Mouse (Mus musculus): ENCODE data around the gene Jag2. TPM values are rescaled to one million over a fixed set of nuclear protein-coding genes. Genes with fewer than 3 reads are reported as not detected.

Gene Jag2
- polyA plus RNA-seq, 1 experiment, result 0.25 TPM

DNA sequence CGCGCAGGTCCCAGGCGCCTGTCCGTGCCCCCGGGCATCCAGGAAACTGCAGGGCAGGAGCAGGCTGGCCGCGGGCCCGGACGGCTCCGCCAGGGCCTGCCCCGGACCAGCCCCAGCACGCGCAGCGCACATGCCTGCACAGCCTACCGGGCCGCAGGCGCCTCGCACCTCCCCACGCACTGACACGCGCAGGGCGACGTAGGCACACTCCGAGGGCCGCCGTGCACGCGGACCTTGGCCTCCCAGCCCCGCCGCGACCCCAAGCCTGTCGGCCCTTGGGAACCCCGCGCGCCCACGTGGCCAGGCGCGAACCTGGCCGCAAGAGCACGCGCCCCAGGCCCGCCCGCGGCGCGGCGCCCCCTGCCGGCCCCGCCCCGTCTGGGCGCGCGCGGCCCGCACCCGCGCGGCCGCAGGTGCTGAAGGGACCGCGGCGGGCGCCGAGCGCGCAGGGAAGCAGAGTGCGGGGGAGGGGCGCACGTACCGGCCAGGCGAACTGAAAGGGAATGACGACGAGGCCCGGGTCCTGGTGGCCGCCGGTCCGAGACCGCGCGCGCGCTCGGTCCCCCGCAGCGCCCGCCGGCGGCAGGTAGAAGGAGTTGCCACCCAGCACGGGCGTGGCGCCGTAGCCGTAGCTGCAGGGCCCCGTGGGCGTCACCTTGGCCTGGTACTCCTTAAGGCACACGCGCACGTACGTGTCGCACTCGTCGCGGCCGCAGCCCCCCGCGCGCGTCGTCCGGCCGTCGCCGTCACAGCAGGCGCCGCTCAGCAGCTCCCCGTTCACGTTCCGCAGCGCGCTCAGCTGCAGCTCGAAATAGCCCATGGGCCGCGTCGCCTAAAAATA is 955 bp downstream of the Jag2 start:
- Histone ChIP-seq H3K4me1 (ENCODE audit: control insufficient read depth, insufficient read depth, low read length) (no peaks in the 10 kb centered on the region), H3K4me3 (ENCODE audit: insufficient read depth, low read length) (peak overlapping the region; percentile 10; the same call in 1 of the 2 replicates), H3K27ac (ENCODE audit: insufficient read depth, low read length) (no peak overlapping the region)
- TF ChIP-seq POLR2A (IDR thresholded peaks at IDR 0.05; ENCODE audit: low read depth, low read length), result no peak
- TF ChIP-seq CTCF (IDR thresholded peaks at IDR 0.05; ENCODE audit: borderline replicate concordance, insufficient read depth, low read length), result no peak

DNA sequence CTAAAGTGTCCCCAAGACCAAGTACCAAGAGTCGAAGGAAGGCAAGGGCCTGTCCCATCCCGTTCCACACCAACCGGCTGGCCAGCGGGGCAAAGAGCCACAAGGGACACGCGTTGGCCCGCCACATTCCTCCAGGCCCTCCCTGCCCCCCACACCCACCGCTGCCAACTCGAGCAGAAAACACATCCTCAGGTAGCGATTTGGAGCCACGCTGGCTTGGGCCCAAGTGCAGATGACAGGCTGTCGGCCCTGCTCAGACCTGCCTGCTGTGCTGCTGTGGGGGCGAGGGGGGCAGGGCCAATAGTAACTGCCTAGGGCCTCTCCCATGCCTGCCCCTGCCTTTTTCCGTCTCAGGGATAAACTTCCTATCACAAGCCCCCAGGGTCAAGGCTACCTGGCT is 2.3 kb downstream of the Jag2 start:
- Histone ChIP-seq H3K4me3 (ENCODE audit: insufficient read depth, low read length) (no peak overlapping the region), H3K27ac (ENCODE audit: insufficient read depth, low read length) (no peak overlapping the region)
- TF ChIP-seq CTCF (IDR thresholded peaks at IDR 0.05; ENCODE audit: borderline replicate concordance, insufficient read depth, low read length) (no peak), POLR2A (IDR thresholded peaks at IDR 0.05; ENCODE audit: low read depth, low read length) (no peak)

DNA sequence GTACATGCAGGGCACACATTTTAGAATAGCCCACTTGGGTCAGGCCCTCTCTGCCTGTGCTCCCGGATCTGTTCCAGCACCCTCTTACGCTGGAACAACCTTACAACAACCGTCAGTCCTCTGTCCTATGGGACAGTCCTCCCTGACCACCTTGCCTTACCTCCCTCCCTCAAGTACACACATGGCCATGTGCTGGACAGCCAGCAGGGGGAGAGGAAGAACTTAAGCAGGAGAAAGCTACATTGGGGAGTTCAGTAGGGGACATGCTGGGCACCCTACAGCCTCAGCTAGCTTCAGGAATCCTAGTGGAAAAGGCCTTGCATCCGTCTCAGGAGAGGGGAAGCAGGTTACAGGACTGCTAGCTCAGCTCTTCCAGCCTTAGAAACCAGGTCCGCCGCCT is 3.6 kb downstream of the Jag2 start:
- H3K4me1 ChIP-seq (ENCODE audit: control insufficient read depth, insufficient read depth, low read length), result no peaks in the 10 kb centered on the region
- H3K27ac ChIP-seq (ENCODE audit: insufficient read depth, low read length), result no peak overlapping the region
- TF ChIP-seq CTCF (IDR thresholded peaks at IDR 0.05; ENCODE audit: borderline replicate concordance, insufficient read depth, low read length), result peak; percentile 13; the same call in 1 of the 2 replicates
- no peak for TF ChIP-seq POLR2A (IDR thresholded peaks at IDR 0.05; ENCODE audit: low read depth, low read length)
- H3K4me3 ChIP-seq (ENCODE audit: insufficient read depth, low read length), result no peak overlapping the region

More for the DNA sequence above, 2.3 kb downstream of the Jag2 start:
- H3K4me1 ChIP-seq (ENCODE audit: control insufficient read depth, insufficient read depth, low read length), result no peaks in the 10 kb centered on the region

DNA sequence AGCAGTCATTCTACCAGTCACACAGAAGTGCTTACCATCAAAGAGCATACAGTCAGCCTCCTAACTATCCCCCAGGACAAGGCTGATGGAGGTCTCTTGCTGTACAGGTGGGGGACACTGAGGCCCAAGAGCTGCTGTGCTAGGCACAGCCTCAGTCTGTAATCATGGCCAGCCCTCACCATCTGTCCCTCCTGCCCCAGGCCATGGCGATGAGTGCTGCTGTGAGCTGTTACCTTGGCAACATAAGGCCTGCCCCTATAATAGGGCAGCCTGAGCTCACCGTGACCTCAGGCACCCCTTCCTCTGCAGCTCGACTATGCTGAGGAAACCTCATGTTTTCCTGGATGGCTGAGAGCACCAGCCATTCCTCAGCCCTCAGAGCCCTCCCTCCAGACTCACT is 7.0 kb downstream of the Jag2 start:
- H3K4me1 ChIP-seq (ENCODE audit: control insufficient read depth, insufficient read depth, low read length), result no peaks in the 10 kb centered on the region
- no peak for TF ChIP-seq POLR2A (IDR thresholded peaks at IDR 0.05; ENCODE audit: low read depth, low read length)
- no peak for TF ChIP-seq CTCF (IDR thresholded peaks at IDR 0.05; ENCODE audit: borderline replicate concordance, insufficient read depth, low read length)

DNA sequence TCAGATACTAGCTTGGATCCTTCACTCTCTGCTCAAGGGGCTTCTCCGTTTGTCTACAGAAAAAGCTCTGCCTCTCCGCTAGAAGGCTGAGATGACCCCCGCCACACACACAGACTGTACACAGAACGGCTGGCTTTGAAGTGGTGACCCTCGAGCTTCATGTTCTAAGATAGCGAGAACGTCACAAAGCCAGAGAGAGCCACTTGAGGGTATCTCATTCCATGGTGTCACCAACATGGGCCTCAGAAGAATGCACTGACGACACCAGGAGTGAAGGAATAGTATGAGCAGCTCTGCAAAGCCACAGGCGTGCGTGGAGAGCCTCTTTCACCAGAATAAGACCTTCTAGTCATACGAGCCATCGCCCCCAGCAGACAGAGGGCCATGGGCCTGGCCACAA is 8.1 kb downstream of the Jag2 start:
- no peak overlapping the region for H3K27ac ChIP-seq (ENCODE audit: insufficient read depth, low read length)
- no peaks in the 10 kb centered on the region for H3K4me1 ChIP-seq (ENCODE audit: control insufficient read depth, insufficient read depth, low read length)
- no peak overlapping the region for H3K4me3 ChIP-seq (ENCODE audit: insufficient read depth, low read length)
- TF ChIP-seq POLR2A (IDR thresholded peaks at IDR 0.05; ENCODE audit: low read depth, low read length) (no peak), CTCF (IDR thresholded peaks at IDR 0.05; ENCODE audit: borderline replicate concordance, insufficient read depth, low read length) (no peak)

More for the DNA sequence above, 7.0 kb downstream of the Jag2 start:
- Histone ChIP-seq H3K4me3 (ENCODE audit: insufficient read depth, low read length) (no peak overlapping the region), H3K27ac (ENCODE audit: insufficient read depth, low read length) (no peak overlapping the region)

DNA sequence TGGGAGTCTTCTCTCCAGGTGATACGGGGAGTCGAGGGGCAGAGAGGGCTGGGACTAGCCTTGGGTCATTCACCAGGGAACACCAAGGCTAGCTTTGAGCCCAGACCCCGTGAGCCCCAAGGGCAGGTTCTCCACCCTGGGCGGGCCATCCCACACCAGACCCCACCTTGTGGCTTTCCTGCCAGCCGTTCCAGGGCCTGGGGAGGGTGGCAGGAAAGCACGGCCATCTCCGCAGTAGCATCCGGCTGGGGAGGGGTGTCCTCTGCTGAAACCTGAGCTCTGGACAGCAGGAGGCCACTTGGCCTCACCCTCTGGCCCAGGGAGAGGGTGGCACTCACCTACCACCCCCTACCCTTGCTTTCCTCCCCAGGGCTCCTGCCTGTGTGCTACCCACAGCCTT is 11.7 kb downstream of the Jag2 start:
- no peak overlapping the region for H3K4me3 ChIP-seq (ENCODE audit: insufficient read depth, low read length)
- no peak for TF ChIP-seq CTCF (IDR thresholded peaks at IDR 0.05; ENCODE audit: borderline replicate concordance, insufficient read depth, low read length)
- TF ChIP-seq POLR2A (IDR thresholded peaks at IDR 0.05; ENCODE audit: low read depth, low read length), result no peak
- H3K27ac ChIP-seq (ENCODE audit: insufficient read depth, low read length), result no peak overlapping the region
- no peaks in the 10 kb centered on the region for H3K4me1 ChIP-seq (ENCODE audit: control insufficient read depth, insufficient read depth, low read length)

DNA sequence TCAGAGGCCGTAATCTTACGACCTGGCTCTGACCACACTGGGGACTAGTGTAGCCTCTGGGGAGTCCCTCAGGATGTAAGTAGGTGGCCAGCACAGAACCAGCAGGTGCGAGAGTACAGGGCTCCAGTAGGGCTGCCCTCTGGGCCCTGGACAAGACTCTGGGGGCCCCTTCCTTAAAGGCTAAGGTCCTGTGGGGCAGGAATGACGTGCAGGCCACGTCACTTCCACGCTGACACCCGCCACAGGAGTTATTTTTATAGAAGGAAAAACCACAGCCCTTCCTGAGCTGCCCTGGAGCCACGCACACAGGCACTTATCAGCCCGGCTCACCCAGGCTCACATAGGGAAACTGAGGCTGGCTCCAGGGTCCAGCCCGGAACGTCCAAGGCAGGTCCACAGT is 12.1 kb downstream of the Jag2 start:
- no peak overlapping the region for H3K27ac ChIP-seq (ENCODE audit: insufficient read depth, low read length)
- no peaks in the 10 kb centered on the region for H3K4me1 ChIP-seq (ENCODE audit: control insufficient read depth, insufficient read depth, low read length)
- TF ChIP-seq CTCF (IDR thresholded peaks at IDR 0.05; ENCODE audit: borderline replicate concordance, insufficient read depth, low read length) (no peak), POLR2A (IDR thresholded peaks at IDR 0.05; ENCODE audit: low read depth, low read length) (no peak)
- H3K4me3 ChIP-seq (ENCODE audit: insufficient read depth, low read length), result no peak overlapping the region

DNA sequence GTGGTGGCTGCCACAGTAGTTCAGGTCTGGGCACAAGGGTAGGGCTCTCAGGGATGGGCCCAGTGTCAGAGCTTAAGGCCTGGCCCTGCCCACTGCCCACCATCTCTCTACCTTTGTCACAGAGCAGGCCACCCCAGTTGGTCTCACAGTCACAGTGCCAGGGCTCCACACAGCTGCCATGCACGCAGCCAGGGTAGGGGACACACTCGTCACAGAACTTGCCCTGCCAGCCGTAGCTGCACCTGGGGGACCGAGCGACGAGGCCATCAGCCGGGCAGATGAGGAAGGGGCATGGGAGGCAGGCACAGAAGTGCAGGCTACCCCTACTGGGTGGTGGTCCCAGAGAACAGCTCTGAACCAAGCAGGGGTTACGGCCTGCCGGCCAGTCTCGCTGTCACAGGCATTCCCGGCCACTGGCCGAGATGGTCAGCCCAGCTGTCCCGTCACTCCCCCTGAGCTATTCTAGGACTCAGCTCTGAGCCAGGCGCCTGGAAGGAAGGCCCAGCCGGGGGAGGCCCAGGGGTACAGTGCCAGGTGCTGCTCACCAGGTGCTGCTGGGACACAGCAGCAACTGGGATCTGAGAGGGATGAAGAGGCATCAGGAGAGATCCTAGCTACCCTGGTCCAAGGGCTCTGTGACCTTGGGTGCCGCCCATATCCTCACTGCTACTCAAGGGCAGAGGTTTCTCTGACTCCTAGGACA is 12.7 kb downstream of the Jag2 start:
- TF ChIP-seq POLR2A (IDR thresholded peaks at IDR 0.05; ENCODE audit: low read depth, low read length) (no peak), CTCF (IDR thresholded peaks at IDR 0.05; ENCODE audit: borderline replicate concordance, insufficient read depth, low read length) (no peak)
- no peak overlapping the region for H3K4me3 ChIP-seq (ENCODE audit: insufficient read depth, low read length)
- no peaks in the 10 kb centered on the region for H3K4me1 ChIP-seq (ENCODE audit: control insufficient read depth, insufficient read depth, low read length)
- H3K27ac ChIP-seq (ENCODE audit: insufficient read depth, low read length), result no peak overlapping the region

DNA sequence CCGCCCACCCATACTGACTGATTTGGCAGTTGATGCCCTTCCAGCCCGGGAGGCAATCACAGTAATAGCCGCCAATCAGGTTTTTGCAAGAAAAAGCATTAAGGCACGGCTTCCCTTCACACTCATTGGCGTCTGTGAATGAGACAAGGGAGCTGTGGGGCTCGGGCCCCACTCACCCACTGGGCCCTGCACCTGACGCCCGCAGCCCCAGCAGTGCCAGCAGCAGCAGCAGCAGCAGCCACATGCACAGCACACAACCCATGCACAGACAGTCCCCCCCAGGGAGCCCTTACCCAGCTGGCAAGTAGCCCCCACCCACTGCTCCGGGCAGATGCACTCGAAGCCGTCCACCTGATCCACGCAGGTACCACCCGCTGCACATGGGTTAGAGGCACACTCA is 14.0 kb downstream of the Jag2 start:
- TF ChIP-seq POLR2A (IDR thresholded peaks at IDR 0.05; ENCODE audit: low read depth, low read length), result no peak
- TF ChIP-seq CTCF (IDR thresholded peaks at IDR 0.05; ENCODE audit: borderline replicate concordance, insufficient read depth, low read length), result no peak
- H3K4me1 ChIP-seq (ENCODE audit: control insufficient read depth, insufficient read depth, low read length), result no peaks in the 10 kb centered on the region
- H3K27ac ChIP-seq (ENCODE audit: insufficient read depth, low read length), result no peak overlapping the region
- no peak overlapping the region for H3K4me3 ChIP-seq (ENCODE audit: insufficient read depth, low read length)

DNA sequence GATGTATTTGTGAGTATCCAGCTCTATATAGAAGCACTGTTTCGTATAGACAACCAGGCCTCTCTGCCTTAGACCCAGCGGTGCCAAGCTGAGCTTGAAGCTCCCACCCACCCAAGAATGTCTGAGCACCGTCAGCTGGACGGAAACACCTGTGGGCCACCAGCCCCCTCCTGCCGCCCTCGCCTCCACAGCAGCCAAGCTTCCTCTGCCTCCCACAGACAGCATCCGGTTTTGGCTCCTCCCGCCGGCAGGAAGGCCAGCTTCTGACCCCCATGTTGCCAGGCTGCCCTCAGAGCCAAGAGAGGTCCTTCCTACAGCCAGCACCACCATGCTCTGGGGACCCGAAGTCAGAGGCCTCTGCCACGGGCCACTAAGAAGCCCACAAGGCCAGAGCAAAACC is 15.0 kb downstream of the Jag2 start:
- H3K27ac ChIP-seq (ENCODE audit: insufficient read depth, low read length), result no peak overlapping the region
- H3K4me1 ChIP-seq (ENCODE audit: control insufficient read depth, insufficient read depth, low read length), result no peaks in the 10 kb centered on the region
- no peak overlapping the region for H3K4me3 ChIP-seq (ENCODE audit: insufficient read depth, low read length)
- no peak for TF ChIP-seq CTCF (IDR thresholded peaks at IDR 0.05; ENCODE audit: borderline replicate concordance, insufficient read depth, low read length)
- TF ChIP-seq POLR2A (IDR thresholded peaks at IDR 0.05; ENCODE audit: low read depth, low read length), result no peak
